Mouse (Mus musculus) kidney, postnatal 0 days (tissue): Measurements from ENCODE around the gene Wapl. TPM values are rescaled to one million over a fixed set of nuclear protein-coding genes. Genes with fewer than 3 reads are reported as not detected.

Experiments
- ATAC-seq: fragments of 200-750 bp; cut with Nextera tagmentation; replicated peaks from 2 replicates; pipeline ENCODE4 v1.8.0; 2017; ENCODE audit warnings: low read depth, moderate number of reproducible peaks, moderate TSS enrichment, moderate library complexity; ENCODE audit not compliant: low FRiP score
- DNase-seq: peaks from one replicate; pipeline ENCODE4 v3.0.0-alpha.2; 2016; ENCODE audit warnings: low spot score
- H3K27ac ChIP-seq: fragments of 300-500 bp; sonication (generic); 2 replicates; pipeline ENCODE4 v1.5.1; 2014; ENCODE audit warnings: mild to moderate bottlenecking
- H3K27me3 ChIP-seq: fragments of 300-500 bp; sonication (generic); 2 replicates; pipeline ENCODE4 v1.6.1; 2014; ENCODE audit warnings: low read length, mixed read lengths; ENCODE audit not compliant: insufficient read depth
- H3K36me3 ChIP-seq: fragments of 300-500 bp; sonication (generic); 2 replicates; pipeline ENCODE4 v1.6.1; 2014; ENCODE audit warnings: low read length, mixed read lengths; ENCODE audit not compliant: insufficient read depth
- H3K4me1 ChIP-seq: fragments of 300-500 bp; sonication (generic); replicated peaks from 2 replicates; pipeline ENCODE4 v1.6.1; 2014; ENCODE audit warnings: antibody characterized with exemption, low read length, mixed read lengths; ENCODE audit not compliant: insufficient read depth
- H3K4me2 ChIP-seq: fragments of 300-500 bp; sonication (generic); 2 replicates; pipeline ENCODE4 v1.6.1; 2014; ENCODE audit warnings: mild to moderate bottlenecking, low read length, moderate library complexity, mixed read lengths
- H3K4me3 ChIP-seq: fragments of 300-500 bp; sonication (generic); replicated peaks from 2 replicates; pipeline ENCODE4 v1.5.1; 2014; ENCODE audit warnings: low read depth, low read length
- H3K9ac ChIP-seq: fragments of 300-500 bp; sonication (generic); 2 replicates; pipeline ENCODE4 v1.6.1; 2014; ENCODE audit warnings: low read depth, low read length
- H3K9me3 ChIP-seq: fragments of 300-500 bp; sonication (generic); replicated peaks from 2 replicates; pipeline ENCODE4 v1.6.1; 2016; ENCODE audit warnings: low read length, inconsistent platforms, mixed read lengths
- CTCF ChIP-seq: IDR thresholded peaks from 2 replicates; pipeline ENCODE4 v1.5.1; 2016; ENCODE audit warnings: antibody characterized with exemption, low read depth, mild to moderate bottlenecking, moderate library complexity
- WGBS: fragments of 180-500 bp; shearing (Covaris S2); extraction: QIAGEN DNeasy Blood & Tissue Kit; methylation state at CpG from one replicate; pipeline ENCODE4 v1.1.7; 2014; 5-methylcytosine and 5-hydroxymethylcytosine counted together
- polyA plus RNA-seq: library from polyadenylated mRNA; unstranded; fragments of >200 nt; fragmentation: Nextera tagmentation; extraction: Ambion mirVana; gene quantifications from 2 replicates; pipeline ENCODE4 v1.2.1, GENCODE M21; 2015

Wapl gene
- polyA plus RNA-seq, 1 experiment from 2014 or later = 25.0 TPM

DNA sequence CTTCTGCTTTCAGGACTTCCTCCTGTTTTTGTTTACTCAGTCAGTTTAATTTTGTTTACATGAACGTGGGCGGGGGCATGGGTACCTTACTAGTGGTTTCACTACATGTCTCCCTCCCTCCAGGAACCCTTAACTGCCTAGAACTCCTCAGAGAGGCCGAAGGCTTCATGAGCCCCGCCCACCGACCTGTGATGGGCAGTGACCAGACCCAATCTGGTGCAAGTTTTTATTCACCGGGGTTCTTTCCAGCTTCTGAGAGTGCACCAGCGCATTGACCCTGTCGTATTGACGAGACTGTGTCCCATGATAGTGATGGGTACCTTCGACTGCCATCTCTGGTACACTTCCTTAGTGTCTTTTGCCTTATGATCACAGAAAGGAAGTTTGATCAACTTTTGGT lies 94.6 kb downstream of the Wapl start:
- H3K27ac ChIP-seq = no peak overlapping the region
- DNase-seq = peak; percentile 68
- peaks cover 9% of the 10 kb centered on the region; the same call in 1 of the 2 replicates for H3K4me1 ChIP-seq
- no peak for TF ChIP-seq CTCF
- WGBS = 1% methylated on average over 10 of the region's 10 CpGs
- H3K9ac ChIP-seq = no peak overlapping the region
- peak; percentile 41; the same call in 1 of the 2 replicates for ATAC-seq
- no peaks in the 10 kb centered on the region for H3K27me3 ChIP-seq
- H3K4me2 ChIP-seq = peak overlapping the region; percentile 87
- no peaks in the 10 kb centered on the region for H3K9me3 ChIP-seq
- peak overlapping the region; percentile 36 for H3K4me3 ChIP-seq
- no peaks in the 10 kb centered on the region for H3K36me3 ChIP-seq

DNA sequence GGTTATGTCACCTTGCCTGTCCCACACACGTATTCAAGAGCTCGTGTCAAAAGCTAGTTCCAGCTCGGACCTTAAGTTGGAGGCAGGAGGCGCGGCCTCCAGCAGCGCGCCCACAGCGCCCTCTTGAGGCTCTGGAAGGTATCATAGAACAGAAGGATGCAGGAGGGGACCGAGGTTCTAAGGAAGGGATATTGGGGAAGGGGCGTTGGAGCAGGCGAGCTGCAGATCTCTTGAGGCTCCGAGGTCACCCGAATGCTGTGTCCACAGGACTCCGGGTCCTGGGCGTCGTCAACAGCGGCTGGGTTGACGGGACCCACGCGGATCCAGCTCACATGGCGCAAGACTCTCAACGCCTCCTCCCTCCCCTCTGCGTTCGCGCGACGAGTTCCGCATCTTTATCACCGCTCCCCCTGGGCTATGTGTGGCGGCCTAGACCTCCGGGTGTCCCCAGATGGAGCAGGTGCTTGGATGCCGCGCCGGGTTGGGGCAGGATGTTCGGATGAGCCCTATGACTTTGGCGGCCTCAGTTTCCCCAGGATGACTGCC lies 95.4 kb downstream of the Wapl start:
- DNase-seq (peak; percentile 78), ATAC-seq (peak; percentile 53)
- Histone ChIP-seq H3K9me3 (no peaks in the 10 kb centered on the region), H3K9ac (peak overlapping the region; percentile 50), H3K27me3 (no peaks in the 10 kb centered on the region), H3K27ac (no peak overlapping the region), H3K4me1 (peaks cover 9% of the 10 kb centered on the region; the same call in 1 of the 2 replicates), H3K4me2 (peak overlapping the region; percentile 87), H3K4me3 (peak overlapping the region; percentile 36), H3K36me3 (no peaks in the 10 kb centered on the region)
- peak; percentile 94 for TF ChIP-seq CTCF
- under 1% methylated on average over 33 of the region's 36 CpGs for WGBS

DNA sequence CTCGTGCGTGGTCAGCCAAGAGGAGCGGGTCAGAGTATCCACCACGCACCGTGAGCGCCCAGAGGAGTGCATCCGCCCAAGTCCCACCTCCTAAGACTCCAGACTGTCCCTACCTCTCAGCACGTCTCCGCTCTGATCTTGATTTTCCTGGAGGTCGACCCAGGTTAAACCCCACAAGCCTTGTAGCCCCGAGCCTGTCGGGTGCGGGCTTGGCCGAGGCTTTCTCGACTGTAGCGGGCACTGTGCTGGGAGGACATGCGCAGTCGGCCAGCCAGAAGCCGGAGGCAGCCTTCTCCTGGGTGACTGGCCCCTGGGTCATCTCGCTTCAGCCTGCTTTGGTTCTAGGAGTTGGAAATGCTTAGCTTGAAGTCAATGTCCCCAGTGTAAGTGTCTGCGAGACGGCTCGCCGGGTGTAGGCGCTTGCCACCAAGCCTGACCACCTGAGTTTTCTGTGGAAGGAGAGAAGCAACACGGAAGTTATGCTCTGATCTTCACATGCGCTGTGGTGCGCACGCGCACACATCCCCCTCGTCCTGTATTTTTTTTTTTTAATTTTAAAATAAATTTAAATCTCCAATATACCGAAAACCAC lies 95.9 kb downstream of the Wapl start:
- peak; percentile 40 for ATAC-seq
- TF ChIP-seq CTCF = no peak
- H3K27me3 ChIP-seq = no peaks in the 10 kb centered on the region
- H3K36me3 ChIP-seq = no peaks in the 10 kb centered on the region
- no peaks in the 10 kb centered on the region for H3K9me3 ChIP-seq
- no peak overlapping the region for H3K27ac ChIP-seq
- peaks cover 9% of the 10 kb centered on the region; the same call in 1 of the 2 replicates for H3K4me1 ChIP-seq
- H3K4me3 ChIP-seq = peak overlapping the region; percentile 36
- peak overlapping the region; percentile 50 for H3K9ac ChIP-seq
- WGBS = 19% methylated on average over 32 of the region's 32 CpGs
- peak; percentile 25 for DNase-seq
- peak overlapping the region; percentile 87 for H3K4me2 ChIP-seq

DNA sequence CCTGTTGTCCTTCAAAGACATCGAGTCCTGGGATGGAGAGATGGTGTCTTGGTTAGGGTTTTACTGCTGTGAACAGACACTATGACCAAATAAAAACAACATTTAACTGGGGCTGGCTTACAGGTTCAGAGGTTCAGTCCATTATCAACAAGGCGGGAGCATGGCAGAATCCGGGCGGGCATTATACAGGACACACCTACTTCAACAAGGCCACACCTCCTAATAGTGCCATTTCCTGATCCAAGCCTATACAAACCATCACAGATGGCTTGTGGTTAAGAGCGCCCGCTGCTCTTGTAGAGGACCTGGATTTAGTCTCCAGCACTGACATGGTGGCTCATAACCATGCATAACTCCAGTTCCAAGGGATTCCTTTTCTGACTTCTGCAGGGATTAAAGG lies 96.7 kb downstream of the Wapl start:
- Histone ChIP-seq H3K27me3 (no peaks in the 10 kb centered on the region), H3K4me1 (peaks cover 9% of the 10 kb centered on the region; the same call in 1 of the 2 replicates), H3K9ac (no peak overlapping the region), H3K36me3 (no peaks in the 10 kb centered on the region), H3K9me3 (no peaks in the 10 kb centered on the region), H3K4me2 (no peak overlapping the region), H3K4me3 (no peak overlapping the region), H3K27ac (no peak overlapping the region)
- no peak for ATAC-seq
- 92% methylated on average over 6 of the region's 6 CpGs for WGBS
- no peak for TF ChIP-seq CTCF
- no peak for DNase-seq

DNA sequence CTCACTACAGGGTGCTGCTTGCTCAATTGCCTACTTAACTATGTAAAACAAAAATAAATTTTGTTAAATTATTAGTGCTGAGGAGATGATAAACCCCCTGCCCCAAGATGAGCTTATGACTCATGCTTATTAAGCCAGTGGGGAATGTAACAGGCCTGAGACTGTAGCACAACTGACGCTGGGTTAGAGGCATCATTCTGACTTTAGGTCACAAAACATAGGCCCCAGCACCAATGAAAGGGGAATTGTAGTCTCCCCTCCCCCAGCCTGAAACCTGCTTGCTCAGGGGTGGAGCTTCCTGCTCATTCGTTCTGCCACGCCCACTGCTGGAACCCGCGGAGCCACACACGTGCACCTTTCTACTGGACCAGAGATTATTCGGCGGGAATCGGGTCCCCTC lies 97.9 kb downstream of the Wapl start:
- no peak for DNase-seq
- ATAC-seq = no peak
- H3K9ac ChIP-seq = no peak overlapping the region
- no peak overlapping the region for H3K4me3 ChIP-seq
- WGBS = 37% methylated on average over 9 of the region's 9 CpGs
- H3K9me3 ChIP-seq = no peaks in the 10 kb centered on the region
- peaks cover 9% of the 10 kb centered on the region; the same call in 1 of the 2 replicates for H3K4me1 ChIP-seq
- TF ChIP-seq CTCF = no peak
- no peak overlapping the region for H3K27ac ChIP-seq
- H3K36me3 ChIP-seq = no peaks in the 10 kb centered on the region
- no peaks in the 10 kb centered on the region for H3K27me3 ChIP-seq
- H3K4me2 ChIP-seq = no peak overlapping the region

DNA sequence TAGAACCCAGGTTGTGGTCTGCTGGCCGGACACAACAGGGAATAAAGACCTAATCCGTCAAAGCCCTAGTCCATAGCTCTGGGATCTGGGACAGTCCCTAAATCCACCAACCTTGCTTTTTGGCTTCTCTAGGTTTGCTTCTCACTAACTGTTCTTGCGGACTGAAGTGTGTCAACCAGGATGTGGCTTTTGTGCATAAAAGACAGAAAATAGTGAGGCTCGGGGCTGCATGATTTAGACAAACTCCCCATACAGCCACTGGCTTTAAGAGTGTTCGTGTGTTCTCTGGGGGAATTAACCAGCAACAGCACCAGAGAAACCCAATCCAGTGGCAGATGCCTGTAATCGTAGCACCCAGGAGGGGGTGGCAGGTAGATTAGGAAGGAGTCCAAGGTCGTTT lies 98.4 kb downstream of the Wapl start:
- no peak overlapping the region for H3K4me3 ChIP-seq
- no peaks in the 10 kb centered on the region for H3K27me3 ChIP-seq
- 58% methylated on average over 7 of the region's 7 CpGs for WGBS
- no peaks in the 10 kb centered on the region for H3K9me3 ChIP-seq
- H3K9ac ChIP-seq = no peak overlapping the region
- H3K4me1 ChIP-seq = peaks cover 9% of the 10 kb centered on the region; the same call in 1 of the 2 replicates
- DNase-seq = no peak
- no peak for TF ChIP-seq CTCF
- H3K4me2 ChIP-seq = no peak overlapping the region
- H3K27ac ChIP-seq = no peak overlapping the region
- H3K36me3 ChIP-seq = no peaks in the 10 kb centered on the region
- ATAC-seq = no peak
